Mouse (Mus musculus) kidney, adult 2 months (tissue): ENCODE results near the gene Cradd. TPM values are rescaled to one million over a fixed set of nuclear protein-coding genes. Genes with fewer than 3 reads are reported as not detected.

ENCODE experiments used
- DNase-seq: peaks from one replicate; pipeline ENCODE4 v3.0.0; 2021
- H3K27ac ChIP-seq: fragments of 200-500 bp; 2 replicates; pipeline ENCODE4 v1.5.1; 2012; ENCODE audit warnings: low read depth, low read length, control low read depth, inconsistent platforms; ENCODE audit not compliant: insufficient read depth
- H3K27me3 ChIP-seq: fragments of 200-500 bp; replicated peaks from 2 replicates; pipeline ENCODE4 v1.6.1; 2012; ENCODE audit warnings: mild to moderate bottlenecking, moderate library complexity, low read length, inconsistent platforms; ENCODE audit not compliant: control insufficient read depth, insufficient read depth
- H3K36me3 ChIP-seq: fragments of 200-500 bp; 2 replicates; pipeline ENCODE4 v1.6.1; 2012; ENCODE audit warnings: mild to moderate bottlenecking, moderate library complexity, low read length, inconsistent platforms; ENCODE audit not compliant: control insufficient read depth, insufficient read depth
- H3K4me1 ChIP-seq: fragments of 200-500 bp; 2 replicates; pipeline ENCODE4 v1.6.1; 2011; ENCODE audit warnings: low read length; ENCODE audit not compliant: control insufficient read depth, insufficient read depth
- H3K4me3 ChIP-seq: fragments of 200-500 bp; 2 replicates; pipeline ENCODE4 v1.5.1; 2011; ENCODE audit warnings: mild to moderate bottlenecking, low read depth, low read length, control low read depth; ENCODE audit not compliant: insufficient read depth
- CTCF ChIP-seq: fragments of 200-500 bp; conservative IDR thresholded peaks from 2 replicates; pipeline ENCODE4 v1.5.1; 2011; ENCODE audit warnings: low read depth, mild to moderate bottlenecking, control low read depth, low read length, moderate library complexity, mixed read lengths; ENCODE audit not compliant: insufficient read depth, insufficient read length
- POLR2A ChIP-seq: fragments of 200-500 bp; IDR thresholded peaks from one replicate; pipeline ENCODE4 v1.6.1; 2011; ENCODE audit warnings: low read depth, low read length, control low read depth
- WGBS: fragments of 180-500 bp; shearing (Covaris S2); methylation state at CpG from one replicate; pipeline ENCODE4 v1.1.7; 2018; 5-methylcytosine and 5-hydroxymethylcytosine counted together
- polyA plus RNA-seq: library from polyadenylated mRNA; depleted of rRNA; stranded (reverse); fragments of >200 nt; gene quantifications from 2 replicates; pipeline ENCODE4 v1.2.3, GENCODE M21; 2012

Gene Cradd
- polyA plus RNA-seq, 1 experiment, result 20.0 TPM

GRCm38 (mm10) chr10:95162691-95163374, 161.1 kb downstream of the Cradd start:
- no peaks in the 10 kb centered on the region; the same call in 1 of the 2 replicates for H3K4me1 ChIP-seq
- H3K27ac ChIP-seq, result peak overlapping the region; percentile 61
- peak; percentile 64 for DNase-seq
- no peak overlapping the region for H3K4me3 ChIP-seq
- no peaks in the 10 kb centered on the region for H3K27me3 ChIP-seq
- no peak for TF ChIP-seq POLR2A
- TF ChIP-seq CTCF, result no peak
- H3K36me3 ChIP-seq, result no peaks in the 10 kb centered on the region
- 47% methylated on average over 8 of the region's 8 CpGs for WGBS

DNA sequence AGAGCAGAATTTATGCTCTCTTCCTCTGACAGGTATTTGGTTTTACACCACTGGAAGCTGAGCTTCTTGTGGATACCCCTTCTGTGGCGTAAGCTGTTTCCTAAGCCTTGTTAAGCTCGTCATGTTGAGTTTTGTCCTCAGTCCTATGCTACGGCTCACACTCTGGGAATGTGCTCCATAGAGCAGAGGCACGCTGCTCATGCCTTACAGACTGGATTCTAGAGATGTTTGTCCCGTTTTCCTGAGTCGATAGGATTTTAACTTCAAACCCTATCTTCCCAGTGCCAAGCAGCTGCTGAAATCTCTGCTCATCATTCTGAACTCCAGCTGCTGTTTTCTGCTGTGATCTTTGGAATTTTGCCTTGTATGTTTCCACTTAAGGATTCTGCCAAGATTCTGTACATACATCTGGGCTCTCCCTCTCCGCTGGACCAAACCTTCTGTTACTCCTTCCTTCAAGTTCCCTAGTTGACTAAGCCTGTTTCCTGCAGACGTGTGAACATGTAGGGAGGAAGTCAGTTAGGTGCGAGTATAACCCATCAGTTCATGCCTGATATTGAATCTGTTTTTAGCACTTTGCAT, 164.2 kb downstream of the Cradd start:
- TF ChIP-seq POLR2A (no peak), CTCF (no peak)
- Histone ChIP-seq H3K36me3 (no peaks in the 10 kb centered on the region), H3K27me3 (no peaks in the 10 kb centered on the region), H3K27ac (no peak overlapping the region), H3K4me3 (no peak overlapping the region), H3K4me1 (no peaks in the 10 kb centered on the region; the same call in 1 of the 2 replicates)
- DNase-seq, result no peak
- WGBS, result 76% methylated on average over 9 of the region's 9 CpGs

DNA sequence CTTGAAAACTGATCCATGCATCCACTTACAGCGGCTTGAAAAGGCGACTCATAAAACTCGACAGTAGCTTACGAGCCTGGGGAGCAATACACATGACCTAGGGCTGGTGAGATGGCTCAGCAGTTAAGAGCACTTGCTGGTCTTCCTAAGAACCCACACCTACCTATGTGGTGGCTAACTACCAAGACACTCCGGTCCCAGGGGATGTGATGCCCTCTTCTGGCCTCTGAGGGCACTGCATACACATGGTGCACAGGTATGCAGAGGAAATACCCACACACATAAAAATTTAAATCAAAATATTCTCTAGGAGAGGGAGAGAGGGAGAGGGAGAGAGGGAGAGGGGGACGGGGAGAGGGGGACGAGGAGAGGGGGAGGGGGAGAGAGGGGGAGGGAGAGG, 167.5 kb downstream of the Cradd start:
- Histone ChIP-seq H3K36me3 (no peaks in the 10 kb centered on the region), H3K27me3 (no peaks in the 10 kb centered on the region), H3K27ac (no peak overlapping the region), H3K4me1 (peaks cover 7% of the 10 kb centered on the region; the same call in 1 of the 2 replicates), H3K4me3 (no peak overlapping the region)
- TF ChIP-seq CTCF (peak; percentile 31; the same call in 1 of the 2 replicates), POLR2A (no peak)
- no peak for DNase-seq
- 89% methylated on average over 5 of the region's 7 CpGs for WGBS

DNA sequence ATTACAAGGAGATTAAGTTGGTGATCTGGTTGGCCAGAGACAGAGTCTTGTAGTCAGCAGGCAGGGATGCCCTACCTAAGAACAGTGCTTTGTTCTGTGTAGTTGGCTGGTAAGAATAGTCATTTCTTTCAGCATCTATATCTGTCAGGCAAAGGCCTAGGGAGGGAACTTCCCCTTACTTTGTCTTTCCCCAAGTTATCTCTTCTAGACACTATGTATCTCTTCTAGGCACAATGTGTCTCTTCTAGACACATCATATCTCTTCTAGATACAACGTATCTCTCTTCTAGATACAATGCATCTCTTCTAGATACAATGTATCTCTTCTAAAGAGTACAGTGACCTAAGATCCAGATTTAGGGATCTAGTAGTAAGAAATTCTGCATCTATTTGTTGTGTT, 169.3 kb downstream of the Cradd start:
- H3K4me3 ChIP-seq, result no peak overlapping the region
- WGBS, result 91% methylated on average over 1 of the region's 1 CpGs
- no peaks in the 10 kb centered on the region for H3K27me3 ChIP-seq
- DNase-seq, result no peak
- H3K4me1 ChIP-seq, result peaks cover 7% of the 10 kb centered on the region; the same call in 1 of the 2 replicates
- H3K36me3 ChIP-seq, result no peaks in the 10 kb centered on the region
- no peak for TF ChIP-seq CTCF
- TF ChIP-seq POLR2A, result no peak
- H3K27ac ChIP-seq, result no peak overlapping the region

GRCm38 (mm10) chr10:95153224-95153623, 170.7 kb downstream of the Cradd start:
- WGBS, result 87% methylated on average over 7 of the region's 7 CpGs
- Histone ChIP-seq H3K4me3 (no peak overlapping the region), H3K27ac (no peak overlapping the region)

DNA sequence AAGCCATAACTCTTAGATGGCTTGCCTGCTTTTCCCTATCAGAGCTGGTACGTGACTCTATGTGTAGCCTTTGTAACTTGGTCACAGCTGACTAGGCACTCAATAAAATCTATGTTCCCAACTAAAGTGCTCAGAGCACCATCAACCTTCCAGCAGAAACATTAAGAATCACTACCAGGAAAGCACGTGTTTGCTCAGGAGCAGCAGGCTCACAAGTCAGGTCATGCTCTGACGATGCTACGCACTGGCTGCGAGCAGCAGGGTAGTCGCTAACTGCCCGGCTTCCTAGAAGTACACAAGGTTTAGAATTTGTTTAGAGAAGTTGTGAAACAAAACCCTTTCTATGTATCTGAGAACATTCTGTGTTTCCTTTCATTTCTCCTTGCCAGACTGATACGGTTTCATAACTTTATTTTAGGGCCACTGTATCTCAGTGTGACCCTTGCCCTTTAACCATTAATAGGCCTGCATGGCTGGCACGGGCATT, 171.4 kb downstream of the Cradd start:
- H3K27ac ChIP-seq, result no peak overlapping the region
- WGBS, result 28% methylated on average over 9 of the region's 9 CpGs
- DNase-seq, result peak; percentile 75
- TF ChIP-seq POLR2A, result no peak
- TF ChIP-seq CTCF, result no peak
- H3K36me3 ChIP-seq, result no peaks in the 10 kb centered on the region
- peaks cover 7% of the 10 kb centered on the region; the same call in 1 of the 2 replicates for H3K4me1 ChIP-seq
- H3K27me3 ChIP-seq, result no peaks in the 10 kb centered on the region
- no peak overlapping the region for H3K4me3 ChIP-seq

More at GRCm38 (mm10) chr10:95153224-95153623, 170.7 kb downstream of the Cradd start:
- no peaks in the 10 kb centered on the region for H3K36me3 ChIP-seq
- TF ChIP-seq POLR2A (no peak), CTCF (no peak)
- peaks cover 7% of the 10 kb centered on the region; the same call in 1 of the 2 replicates for H3K4me1 ChIP-seq
- DNase-seq, result no peak
- H3K27me3 ChIP-seq, result no peaks in the 10 kb centered on the region

DNA sequence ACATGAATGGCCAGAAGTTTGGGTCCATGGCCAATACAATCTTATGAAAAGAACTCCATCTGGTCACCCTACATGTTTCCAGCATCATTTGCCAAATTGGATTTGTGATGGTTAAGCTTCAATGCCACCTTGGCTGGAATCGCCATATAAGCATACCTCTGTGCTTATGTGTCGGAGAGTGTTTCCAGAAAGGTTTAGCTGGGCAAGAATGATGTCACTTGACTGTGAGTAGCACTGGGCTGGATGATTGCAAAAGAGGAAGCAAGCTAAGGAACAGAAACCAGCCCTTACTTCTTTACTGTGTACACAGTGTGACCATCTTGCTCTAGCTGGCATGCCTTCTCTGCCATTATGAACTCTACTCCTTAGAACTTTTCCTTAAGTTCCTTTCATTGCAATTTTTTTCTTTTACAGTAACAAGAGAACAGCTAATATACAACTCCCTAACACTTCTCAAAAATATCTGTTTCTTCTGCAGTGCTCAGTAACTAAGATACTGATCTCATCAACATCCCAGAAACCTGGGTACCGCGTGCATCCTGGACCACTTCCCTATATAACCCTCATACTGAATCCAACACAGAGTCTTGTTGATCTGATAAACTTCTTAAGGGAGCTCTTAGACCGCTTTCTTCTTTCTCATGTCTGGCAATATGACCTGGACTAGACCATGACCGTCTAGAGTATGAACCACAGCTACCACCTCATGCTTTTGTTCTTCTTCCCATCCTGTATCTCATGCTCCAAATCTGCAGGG, 172.7 kb downstream of the Cradd start:
- Histone ChIP-seq H3K27ac (no peak overlapping the region), H3K27me3 (no peaks in the 10 kb centered on the region), H3K4me3 (no peak overlapping the region), H3K36me3 (no peaks in the 10 kb centered on the region), H3K4me1 (peaks cover 16% of the 10 kb centered on the region)
- WGBS, result 95% methylated on average over 6 of the region's 6 CpGs
- TF ChIP-seq POLR2A (no peak), CTCF (no peak)
- no peak for DNase-seq
